Mouse (Mus musculus) stomach, postnatal 0 days (tissue): ENCODE data around the gene Ubl3.

Source experiments
- CTCF ChIP-seq: IDR thresholded peaks from 2 replicates; pipeline ENCODE4 v1.5.1; 2016; ENCODE audit warnings: antibody characterized with exemption, low read depth, mild to moderate bottlenecking, moderate library complexity
- EP300 ChIP-seq: optimal IDR thresholded peaks from 2 replicates; pipeline ENCODE3; 2016; ENCODE audit warnings: antibody characterized with exemption

- no peak for TF ChIP-seq CTCF
- no peak for TF ChIP-seq EP300
Observed at GRCm38 (mm10) chr5:148558472-148558871, 5.9 kb upstream of the Ubl3 start.
